Mouse (Mus musculus) myocyte (in vitro differentiated cells): Measurements from ENCODE around the gene Arpc4.

ENCODE experiments used
- POLR2A ChIP-seq: IDR thresholded peaks from one replicate; pipeline ENCODE4 v1.6.1; 2011; ENCODE audit warnings: low read depth, mild to moderate bottlenecking, control low read depth, moderate library complexity; ENCODE audit not compliant: insufficient read length
- POLR2AphosphoS2 ChIP-seq: IDR thresholded peaks from one replicate; pipeline ENCODE4 v1.6.1; 2011; ENCODE audit warnings: low read depth, control low read depth; ENCODE audit not compliant: insufficient read length

GRCm38 (mm10) chr6:113368577-113368976 lies 9.3 kb upstream of the Arpc4 start:
- TF ChIP-seq POLR2A (no peak), POLR2AphosphoS2 (no peak)
